Mouse (Mus musculus) thymus, adult 2 months (tissue): Measurements from ENCODE around the gene Mfsd4b5.

Source experiments
- CTCF ChIP-seq: fragments of 200-500 bp; IDR thresholded peaks from 2 replicates; pipeline ENCODE4 v1.5.1; 2012; ENCODE audit warnings: mild to moderate bottlenecking, control low read depth, low read length, moderate library complexity, borderline replicate concordance; ENCODE audit not compliant: control insufficient read depth, poor library complexity, insufficient read depth; ENCODE audit errors: extremely low read depth
- POLR2A ChIP-seq: fragments of 200-500 bp; IDR thresholded peaks from 2 replicates; pipeline ENCODE4 v1.6.1; 2012; ENCODE audit warnings: mild to moderate bottlenecking, low read length, control low read depth, moderate library complexity; ENCODE audit not compliant: control insufficient read depth, poor library complexity, insufficient read depth; ENCODE audit errors: extremely low read depth

- TF ChIP-seq CTCF (no peak), POLR2A (no peak)
Measured at GRCm38 (mm10) chr10:39991155-39991554, 4.7 kb upstream of the Mfsd4b5 start.
